Mouse (Mus musculus): Measurements from ENCODE around the gene Psg28. TPM values are rescaled to one million over a fixed set of nuclear protein-coding genes. Genes with fewer than 3 reads are reported as not detected.
"Not testable (repeated sequence)": the region's sequence is repeated elsewhere in the genome, so short reads cannot be mapped to it uniquely, and the experiment has no call there.

Psg28 gene
- not detected for total RNA-seq (2021)
- long read RNA-seq, experiment 1 = 0 reads
- long read RNA-seq, experiment 2 = 0 reads

GRCm38 (mm10) chr7:18431941-18432340 lies at the start of gene Psg28:
TSS of gene Psg28 (minus strand) at chr7:18432041.
- DNase-seq (ENCODE audit: low spot score in 2 of 2) = not testable (repeated sequence)

- DNase-seq (ENCODE audit: low spot score in 2 of 2) = no peak
Observed at GRCm38 (mm10) chr7:18403407-18403806, 28.4 kb downstream of the Psg28 start.

DNA sequence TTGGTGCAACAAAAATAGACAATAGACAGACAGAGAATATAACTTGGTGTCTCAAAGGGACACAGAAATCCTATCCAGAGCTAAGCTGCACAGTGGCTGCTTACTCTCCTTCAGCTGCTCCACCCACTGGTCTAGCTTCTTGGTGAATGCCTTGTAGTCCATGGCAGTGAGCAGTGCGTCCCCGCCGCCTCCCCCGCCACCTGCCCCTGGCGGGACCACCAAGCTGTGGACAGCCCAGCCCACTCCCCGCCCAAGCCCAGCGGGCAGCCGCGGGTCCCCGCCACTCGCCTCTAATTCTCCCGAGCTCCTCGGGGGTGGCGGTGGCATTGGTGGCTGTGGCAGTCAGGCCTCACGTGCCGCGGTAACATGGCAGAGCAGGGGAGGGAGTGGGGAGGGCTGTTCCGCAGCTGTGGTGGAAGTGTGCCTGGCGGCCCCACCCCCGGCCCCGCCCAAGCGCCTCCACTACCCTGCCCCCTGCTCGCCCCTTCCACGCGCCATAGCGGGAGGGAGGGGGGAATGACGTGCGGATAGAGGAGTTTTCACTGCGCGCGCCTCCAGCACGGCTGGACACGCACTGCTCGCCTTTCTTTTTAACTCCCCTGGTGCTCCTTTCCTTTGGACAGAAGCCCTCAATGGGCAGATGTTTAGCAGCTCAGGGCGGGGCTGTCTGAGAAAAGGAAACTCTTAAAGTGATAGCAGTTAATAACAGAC lies 29.2 kb downstream of the Psg28 start:
- no peak for DNase-seq (ENCODE audit: low spot score in 2 of 2)

GRCm38 (mm10) chr7:18391483-18391882 lies 40.4 kb downstream of the Psg28 start:
- DNase-seq (ENCODE audit: low spot score in 2 of 2) = not testable (repeated sequence)

DNA sequence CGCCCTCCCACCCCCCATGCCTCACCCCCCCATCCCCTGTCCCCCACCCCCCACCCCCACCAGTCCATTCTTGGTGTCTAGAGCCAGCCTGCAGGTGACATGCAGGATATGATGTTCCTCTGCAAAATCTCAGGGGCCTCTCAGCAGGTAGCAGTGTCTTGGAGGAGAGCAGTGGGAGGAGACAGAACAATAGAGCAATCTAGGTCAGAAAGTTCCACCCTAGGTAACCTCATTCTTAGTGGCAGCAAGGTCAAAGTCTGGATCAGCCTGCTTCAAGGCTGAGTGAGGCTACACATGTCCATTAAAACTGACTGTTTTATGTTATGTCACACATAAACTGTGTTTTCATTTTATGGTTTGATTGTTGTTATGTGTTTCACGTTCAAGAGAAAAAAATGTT lies 53.5 kb downstream of the Psg28 start:
- DNase-seq (ENCODE audit: low spot score in 2 of 2) = no peak

Small RNAs within 50 kb of the gene (microRNA-seq; reads per million reads assigned to microRNA genes)
- 0 reads per million in 2 experiments for gene Gm24715

Other genes with a start within 250 kb of the Psg28 start
- not detected for gene Mill1, start 186.7 kb downstream of the Psg28 start, total RNA-seq (2021)
- not detected for gene Psg18, start 77.0 kb downstream of the Psg28 start, total RNA-seq (2021)
- not detected for gene Psg26, start 52.1 kb upstream of the Psg28 start, total RNA-seq (2021)
- gene Psg25, start 100.2 kb upstream of the Psg28 start, total RNA-seq (2021) = not detected
- not detected for gene Psg27, start 135.3 kb upstream of the Psg28 start, total RNA-seq (2021)
- gene Psg23, start 184.5 kb upstream of the Psg28 start, total RNA-seq (2021) = not detected
- not detected for gene Psg21, start 224.7 kb upstream of the Psg28 start, total RNA-seq (2021)